Mouse (Mus musculus): ENCODE data around the gene Fndc3b.

DNA sequence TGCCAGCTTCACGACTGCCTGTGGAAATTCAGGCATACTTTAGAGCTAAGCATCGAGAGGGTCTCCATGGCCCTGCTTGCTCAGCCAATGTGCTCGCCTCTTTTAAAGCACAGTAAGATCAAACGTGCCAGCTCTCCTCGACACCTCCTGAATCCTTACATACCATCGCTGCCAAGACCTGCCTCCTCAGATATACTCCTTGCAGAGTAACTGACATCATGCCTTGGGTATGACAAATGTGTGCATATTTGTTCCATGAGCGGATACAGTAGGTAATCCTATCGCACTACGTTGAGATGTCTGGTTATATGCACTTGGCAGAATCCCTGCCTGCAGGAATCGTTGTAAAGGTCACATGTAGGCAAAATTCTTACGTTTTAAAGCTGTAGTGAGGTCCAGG lies 120.3 kb downstream of the Fndc3b start:
- no peak for TF ChIP-seq CTCF (conservative IDR thresholded peaks at IDR 0.05; ENCODE audit: low read length)
- no peak for TF ChIP-seq POU5F1 (IDR thresholded peaks at IDR 0.05; ENCODE audit: borderline replicate concordance, low read length)

Measured in E14TG2a.4 (cell line).